Mouse (Mus musculus): ENCODE data around the gene Ina. TPM values are rescaled to one million over a fixed set of nuclear protein-coding genes. Genes with fewer than 3 reads are reported as not detected.
A peak's percentile ranks its signal among the peaks of the same experiment; 100 is the strongest.

Ina gene
- polyA plus RNA-seq (2015; fragmentation: Nextera tagmentation; extraction: Ambion mirVana) = 0.56 and 0.68 TPM in 2 replicates

DNA sequence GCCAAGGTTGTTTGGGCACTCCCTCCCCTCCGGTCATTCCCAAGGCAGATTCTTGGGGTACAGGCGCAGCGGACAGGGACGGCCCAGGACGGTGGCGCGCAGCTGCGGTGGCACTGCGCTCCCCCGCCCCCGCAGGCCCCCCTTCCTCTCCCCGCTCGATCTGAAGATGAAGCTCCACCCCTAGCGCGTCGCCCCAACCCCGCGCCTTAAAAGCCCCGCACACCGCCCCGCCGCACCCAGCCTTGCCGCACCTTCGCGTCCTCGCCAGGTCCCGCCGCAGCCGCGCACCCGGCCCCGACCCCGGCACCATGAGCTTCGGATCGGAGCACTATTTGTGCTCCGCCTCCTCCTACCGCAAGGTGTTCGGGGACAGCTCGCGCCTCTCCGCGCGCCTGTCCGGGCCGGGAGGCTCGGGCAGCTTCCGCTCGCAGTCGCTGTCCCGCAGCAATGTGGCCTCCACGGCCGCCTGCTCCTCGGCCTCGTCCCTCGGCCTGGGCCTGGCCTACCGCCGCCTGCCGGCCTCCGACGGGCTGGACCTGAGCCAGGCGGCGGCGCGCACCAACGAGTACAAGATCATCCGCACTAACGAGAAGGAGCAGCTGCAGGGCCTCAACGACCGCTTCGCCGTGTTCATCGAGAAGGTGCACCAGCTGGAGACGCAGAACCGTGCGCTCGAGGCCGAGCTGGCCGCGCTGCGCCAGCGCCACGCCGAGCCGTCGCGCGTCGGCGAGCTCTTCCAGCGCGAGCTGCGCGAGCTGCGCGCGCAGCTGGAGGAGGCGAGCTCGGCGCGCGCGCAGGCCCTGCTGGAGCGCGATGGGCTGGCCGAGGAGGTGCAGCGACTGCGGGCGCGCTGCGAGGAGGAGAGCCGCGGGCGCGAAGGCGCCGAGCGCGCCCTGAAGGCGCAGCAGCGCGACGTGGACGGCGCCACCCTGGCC lies at the start of gene Ina, which contains the start of gene Nt5c2:
Ina (plus strand) TSS at position 252 of the 935 bp plus-strand sequence.
Nt5c2 (minus strand) TSS at position 707 of the 935 bp plus-strand sequence.
- H3K9ac ChIP-seq = 0 out of 2 replicates have a peak within 1 kb of the TSS, but pooled peaks have one; percentile 11

DNA sequence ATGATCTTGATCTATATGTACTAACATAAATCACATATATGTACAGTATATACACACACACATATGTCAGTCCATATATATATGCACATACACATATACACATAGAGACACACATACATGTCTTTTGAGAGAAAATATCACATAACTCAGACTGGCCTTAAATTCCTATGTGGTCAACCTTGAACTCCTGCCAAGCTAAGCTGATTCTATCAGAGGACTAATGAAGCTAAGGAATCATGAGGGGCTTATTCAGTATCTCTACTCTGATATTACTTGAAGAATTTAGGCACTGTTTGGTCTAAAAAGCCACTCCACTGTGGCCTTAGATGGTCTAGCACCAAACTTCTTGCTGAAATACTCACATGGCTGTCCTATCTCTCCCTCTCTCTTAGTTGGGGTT lies 49.0 kb upstream of the Ina start:
- no peaks in the 10 kb centered on the region for H3K36me3 ChIP-seq
- H3K27ac ChIP-seq = no peak overlapping the region
- H3K4me3 ChIP-seq = no peak overlapping the region
- no peak overlapping the region for H3K9ac ChIP-seq
- no peaks in the 10 kb centered on the region for H3K27me3 ChIP-seq
- H3K4me2 ChIP-seq = no peak overlapping the region
- no peaks in the 10 kb centered on the region for H3K9me3 ChIP-seq
- no peak for ATAC-seq (ENCODE audit: insufficient number of reproducible peaks, low FRiP score, low TSS enrichment, low read depth)
- H3K4me1 ChIP-seq = peaks cover 16% of the 10 kb centered on the region

More for the DNA sequence above, at the start of gene Ina, which contains the start of gene Nt5c2:
- under 1% methylated on average over 112 of the region's 124 CpGs for WGBS
- no peaks in the 10 kb centered on the region for H3K9me3 ChIP-seq
- H3K27ac ChIP-seq = no peak within 1 kb of the TSS
- peaks cover 82% of the 10 kb centered on the region for H3K27me3 ChIP-seq
- H3K36me3 ChIP-seq = no peaks in the 10 kb centered on the region
- H3K4me2 ChIP-seq = peak within 1 kb of the TSS; percentile 96
- H3K4me3 ChIP-seq = peak within 1 kb of the TSS; percentile 51
- H3K4me1 ChIP-seq = peaks cover 24% of the 10 kb centered on the region
- ATAC-seq (ENCODE audit: insufficient number of reproducible peaks, low FRiP score, low TSS enrichment, low read depth) = peak; percentile 71

DNA sequence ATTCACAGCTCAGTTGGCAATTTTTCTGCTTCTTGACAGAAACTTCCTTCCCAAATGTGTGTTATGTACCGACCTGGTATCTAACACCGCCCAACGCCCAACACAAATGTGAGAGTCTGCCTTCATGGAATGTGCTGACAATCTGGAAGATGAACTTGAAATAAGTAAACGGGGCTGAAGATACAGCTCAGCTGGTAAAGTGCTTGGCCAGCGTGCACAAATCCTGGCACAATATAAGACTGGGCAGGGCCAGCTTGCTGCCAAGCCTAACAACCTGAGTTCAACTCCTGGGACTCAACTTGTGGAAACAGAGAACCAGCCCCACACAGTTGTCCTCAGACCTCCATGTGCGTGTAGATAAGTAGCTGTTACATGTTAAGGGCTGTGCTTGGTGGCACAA lies 48.2 kb upstream of the Ina start:
- Histone ChIP-seq H3K4me1 (peaks cover 13% of the 10 kb centered on the region), H3K36me3 (no peaks in the 10 kb centered on the region), H3K9me3 (no peaks in the 10 kb centered on the region), H3K4me3 (no peak overlapping the region), H3K27me3 (no peaks in the 10 kb centered on the region), H3K27ac (no peak overlapping the region), H3K4me2 (no peak overlapping the region), H3K9ac (no peak overlapping the region)
- 90% methylated on average over 6 of the region's 6 CpGs for WGBS
- no peak for ATAC-seq (ENCODE audit: insufficient number of reproducible peaks, low FRiP score, low TSS enrichment, low read depth)

DNA sequence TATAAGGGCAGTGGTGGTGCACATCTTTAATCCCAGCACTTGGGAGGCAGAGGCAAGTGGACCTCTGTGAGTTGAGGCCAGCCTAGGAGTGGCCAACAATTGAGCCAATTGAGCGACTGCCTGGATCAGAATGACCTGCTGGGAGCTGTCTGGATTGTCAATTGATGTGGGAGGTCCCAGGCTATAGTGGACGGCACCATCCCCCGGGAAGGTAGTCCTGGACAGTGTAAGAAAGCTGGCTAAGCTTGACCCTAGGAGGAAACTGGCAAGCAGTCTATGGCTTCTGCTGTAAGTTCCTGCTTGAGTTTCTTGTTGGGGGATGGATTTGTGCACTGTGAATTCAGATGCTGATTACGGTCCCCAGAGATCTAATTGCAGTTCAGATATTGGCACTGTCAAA lies 46.6 kb upstream of the Ina start:
- 59% methylated on average over 4 of the region's 4 CpGs for WGBS
- Histone ChIP-seq H3K4me3 (no peak overlapping the region), H3K27ac (no peak overlapping the region), H3K4me2 (no peak overlapping the region), H3K9me3 (no peaks in the 10 kb centered on the region), H3K27me3 (no peaks in the 10 kb centered on the region), H3K36me3 (no peaks in the 10 kb centered on the region), H3K9ac (no peak overlapping the region), H3K4me1 (peaks cover 10% of the 10 kb centered on the region)
- ATAC-seq (ENCODE audit: insufficient number of reproducible peaks, low FRiP score, low TSS enrichment, low read depth) = no peak

DNA sequence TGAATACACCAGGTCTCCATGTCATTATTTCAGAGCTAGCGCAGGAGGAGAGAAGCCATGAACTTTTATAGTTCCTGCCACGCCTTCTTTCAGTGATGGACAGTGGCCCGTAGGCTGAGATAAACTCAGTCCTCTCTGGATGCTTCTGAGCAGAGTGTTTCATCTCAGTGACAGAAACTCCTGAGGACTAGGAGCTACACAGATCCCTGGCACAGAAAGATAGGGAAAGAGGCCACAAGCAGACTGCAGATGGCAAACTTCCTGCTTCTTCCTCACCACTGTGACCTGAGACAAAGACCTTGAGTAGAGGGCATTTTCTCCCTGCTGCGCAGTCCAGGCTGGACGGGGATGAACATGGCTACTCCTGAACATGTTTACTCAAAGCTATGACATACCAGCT lies 45.7 kb upstream of the Ina start:
- no peaks in the 10 kb centered on the region for H3K9me3 ChIP-seq
- H3K4me3 ChIP-seq = no peak overlapping the region
- no peak overlapping the region for H3K9ac ChIP-seq
- WGBS = 74% methylated on average over 5 of the region's 5 CpGs
- no peak overlapping the region for H3K27ac ChIP-seq
- no peaks in the 10 kb centered on the region for H3K27me3 ChIP-seq
- no peak overlapping the region for H3K4me2 ChIP-seq
- H3K4me1 ChIP-seq = peaks cover 10% of the 10 kb centered on the region; the same call in 1 of the 2 replicates
- H3K36me3 ChIP-seq = no peaks in the 10 kb centered on the region
- no peak for ATAC-seq (ENCODE audit: insufficient number of reproducible peaks, low FRiP score, low TSS enrichment, low read depth)

DNA sequence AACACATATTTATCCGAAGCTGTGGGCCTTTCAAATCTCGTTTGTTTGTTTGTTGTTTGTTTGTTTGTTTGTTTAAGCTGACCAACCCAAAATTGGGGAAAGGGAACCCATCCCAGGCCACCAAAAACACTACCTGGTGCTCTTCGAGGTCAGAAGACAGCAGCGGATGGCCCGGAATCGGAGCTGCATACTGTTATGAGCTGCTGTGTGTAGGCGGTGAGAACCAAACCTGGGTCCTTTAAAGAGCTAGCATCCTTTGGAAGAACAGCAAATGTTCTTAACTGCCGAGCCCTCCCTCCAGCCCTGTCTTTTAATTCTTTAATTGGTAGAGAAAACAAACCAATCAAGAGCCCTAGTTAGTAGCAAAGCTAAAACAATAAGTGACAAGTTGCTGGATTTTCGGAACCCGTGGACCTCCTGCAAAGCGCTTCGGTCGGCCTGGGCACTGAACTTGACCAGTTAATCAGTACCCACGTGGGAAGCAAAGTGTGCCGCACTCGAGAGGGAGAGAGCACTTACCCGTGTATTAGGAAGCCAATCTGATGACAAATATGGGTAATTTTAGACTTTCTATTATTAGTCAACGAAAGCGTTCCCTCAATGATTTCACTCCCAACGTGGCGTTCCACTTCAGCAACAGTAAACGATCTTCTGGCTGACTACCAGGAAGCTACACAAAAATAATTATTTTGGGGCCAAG lies 45.1 kb upstream of the Ina start:
- Histone ChIP-seq H3K36me3 (no peaks in the 10 kb centered on the region), H3K4me3 (no peak overlapping the region), H3K9me3 (no peaks in the 10 kb centered on the region), H3K4me1 (peaks cover 10% of the 10 kb centered on the region; the same call in 1 of the 2 replicates), H3K9ac (no peak overlapping the region), H3K4me2 (no peak overlapping the region), H3K27me3 (no peaks in the 10 kb centered on the region), H3K27ac (no peak overlapping the region)
- ATAC-seq (ENCODE audit: insufficient number of reproducible peaks, low FRiP score, low TSS enrichment, low read depth) = no peak
- WGBS = 73% methylated on average over 22 of the region's 22 CpGs

DNA sequence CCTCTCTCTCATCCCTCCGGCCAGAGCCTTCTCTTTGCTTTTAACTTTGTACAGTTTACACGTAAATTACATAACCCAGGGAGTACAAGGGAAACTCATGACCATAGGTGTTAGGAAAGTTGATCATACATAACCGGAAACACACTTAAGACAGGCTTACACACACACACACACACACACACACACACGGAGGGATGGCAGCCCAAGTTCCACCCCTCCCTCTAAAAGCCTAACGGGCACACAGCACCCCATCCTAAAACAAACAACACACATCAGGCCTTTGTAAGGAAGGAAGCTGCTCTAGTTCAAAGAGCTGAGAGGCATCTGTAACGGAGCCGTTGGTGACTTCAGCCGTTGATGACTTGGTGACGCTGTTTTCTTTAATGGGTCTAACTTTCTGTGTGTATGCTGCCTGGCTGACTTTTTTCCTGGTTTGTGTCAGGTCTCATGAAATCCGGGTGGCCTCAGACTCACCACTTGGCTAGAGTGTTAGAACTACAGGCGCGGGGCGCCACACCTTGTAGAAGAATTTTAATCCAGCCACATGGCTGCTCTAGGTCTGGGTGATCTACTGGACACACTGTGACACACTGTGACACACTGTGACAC lies 44.3 kb upstream of the Ina start:
- H3K27ac ChIP-seq = no peak overlapping the region
- H3K27me3 ChIP-seq = no peaks in the 10 kb centered on the region
- peaks cover 10% of the 10 kb centered on the region; the same call in 1 of the 2 replicates for H3K4me1 ChIP-seq
- ATAC-seq (ENCODE audit: insufficient number of reproducible peaks, low FRiP score, low TSS enrichment, low read depth) = no peak
- H3K9ac ChIP-seq = no peak overlapping the region
- H3K36me3 ChIP-seq = no peaks in the 10 kb centered on the region
- no peak overlapping the region for H3K4me3 ChIP-seq
- WGBS = 45% methylated on average over 13 of the region's 13 CpGs
- H3K9me3 ChIP-seq = no peaks in the 10 kb centered on the region
- H3K4me2 ChIP-seq = no peak overlapping the region

DNA sequence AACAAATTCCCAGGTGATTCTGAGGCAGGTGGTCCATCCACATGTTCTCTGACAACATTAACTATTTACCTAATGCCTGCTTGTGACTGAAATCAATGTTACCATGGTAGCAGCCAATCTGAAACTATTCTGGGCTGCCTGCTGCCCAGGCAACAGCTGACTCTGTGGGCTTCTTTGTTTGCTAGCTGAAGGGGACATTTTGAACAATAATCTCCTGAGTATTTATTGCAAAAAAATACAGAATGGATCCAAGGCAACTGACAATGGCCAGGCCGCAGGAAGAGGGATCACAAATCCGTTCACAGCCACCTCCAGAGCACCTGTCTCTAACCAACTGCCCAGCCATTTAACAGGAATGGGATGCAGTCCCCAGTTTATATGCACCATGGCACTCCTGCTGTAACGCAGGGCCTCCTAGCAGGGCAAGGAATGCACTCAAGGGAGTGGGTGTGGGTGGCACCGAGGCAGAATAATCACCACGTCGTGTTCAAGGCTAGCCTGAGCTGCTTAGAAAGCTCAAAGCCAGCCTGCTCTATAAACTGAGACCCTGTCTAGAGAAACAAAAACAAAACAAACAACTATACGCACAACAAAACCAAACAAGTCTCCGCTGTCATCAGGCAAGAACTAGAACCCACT lies 43.3 kb upstream of the Ina start:
- no peak overlapping the region for H3K9ac ChIP-seq
- no peak for ATAC-seq (ENCODE audit: insufficient number of reproducible peaks, low FRiP score, low TSS enrichment, low read depth)
- H3K36me3 ChIP-seq = no peaks in the 10 kb centered on the region
- no peak overlapping the region for H3K4me3 ChIP-seq
- peaks cover 10% of the 10 kb centered on the region; the same call in 1 of the 2 replicates for H3K4me1 ChIP-seq
- no peaks in the 10 kb centered on the region for H3K27me3 ChIP-seq
- H3K27ac ChIP-seq = no peak overlapping the region; the same call in 1 of the 2 replicates
- no peaks in the 10 kb centered on the region for H3K9me3 ChIP-seq
- no peak overlapping the region for H3K4me2 ChIP-seq
- WGBS = 59% methylated on average over 8 of the region's 8 CpGs

DNA sequence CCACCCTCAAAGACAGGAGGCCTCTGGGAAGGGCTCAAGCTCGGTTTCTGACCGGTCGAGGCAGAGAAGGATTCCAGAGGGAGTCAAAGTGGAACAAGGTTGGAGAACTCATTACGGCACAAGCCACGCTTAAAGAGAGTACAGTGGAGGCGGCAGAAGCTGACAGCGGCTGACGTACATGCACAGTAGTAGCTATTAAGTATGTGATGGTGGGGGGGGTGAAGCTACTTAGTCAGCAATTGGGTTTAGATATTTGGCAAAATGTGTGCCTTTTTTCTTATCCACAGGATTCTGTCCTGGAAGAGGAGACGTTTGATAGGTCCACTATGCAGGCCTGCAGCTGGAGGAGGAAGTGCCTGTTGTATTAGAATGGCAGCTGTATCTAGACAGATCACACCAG lies 42.8 kb upstream of the Ina start:
- Histone ChIP-seq H3K27me3 (no peaks in the 10 kb centered on the region), H3K4me3 (no peak overlapping the region), H3K9me3 (no peaks in the 10 kb centered on the region), H3K4me2 (no peak overlapping the region), H3K36me3 (no peaks in the 10 kb centered on the region), H3K27ac (no peak overlapping the region), H3K9ac (no peak overlapping the region), H3K4me1 (peaks cover 10% of the 10 kb centered on the region; the same call in 1 of the 2 replicates)
- WGBS = 56% methylated on average over 9 of the region's 9 CpGs
- ATAC-seq (ENCODE audit: insufficient number of reproducible peaks, low FRiP score, low TSS enrichment, low read depth) = no peak

DNA sequence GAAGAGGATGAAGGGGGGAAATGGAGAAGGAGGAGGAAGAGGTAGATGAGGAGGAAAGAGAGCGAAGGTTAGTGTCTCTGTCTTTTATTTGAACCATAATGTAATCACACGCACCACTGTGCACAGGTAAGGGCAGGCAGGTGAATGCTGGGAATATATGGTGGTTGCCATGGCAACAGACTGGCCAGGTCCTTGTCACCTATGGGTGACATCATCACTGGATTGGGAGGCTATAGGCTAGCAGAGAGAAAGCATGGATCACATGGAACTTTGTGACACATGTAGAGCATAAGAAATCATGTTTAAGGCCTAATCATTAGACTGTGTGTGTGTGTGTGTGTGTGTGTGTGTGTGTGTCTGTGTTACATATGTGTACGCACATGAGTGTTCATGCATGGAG lies 42.3 kb upstream of the Ina start:
- H3K27me3 ChIP-seq = no peaks in the 10 kb centered on the region
- H3K9ac ChIP-seq = no peak overlapping the region
- 90% methylated on average over 3 of the region's 3 CpGs for WGBS
- H3K27ac ChIP-seq = no peak overlapping the region
- ATAC-seq (ENCODE audit: insufficient number of reproducible peaks, low FRiP score, low TSS enrichment, low read depth) = no peak
- no peak overlapping the region for H3K4me3 ChIP-seq
- peaks cover 10% of the 10 kb centered on the region; the same call in 1 of the 2 replicates for H3K4me1 ChIP-seq
- no peaks in the 10 kb centered on the region for H3K9me3 ChIP-seq
- H3K36me3 ChIP-seq = no peaks in the 10 kb centered on the region
- H3K4me2 ChIP-seq = no peak overlapping the region

DNA sequence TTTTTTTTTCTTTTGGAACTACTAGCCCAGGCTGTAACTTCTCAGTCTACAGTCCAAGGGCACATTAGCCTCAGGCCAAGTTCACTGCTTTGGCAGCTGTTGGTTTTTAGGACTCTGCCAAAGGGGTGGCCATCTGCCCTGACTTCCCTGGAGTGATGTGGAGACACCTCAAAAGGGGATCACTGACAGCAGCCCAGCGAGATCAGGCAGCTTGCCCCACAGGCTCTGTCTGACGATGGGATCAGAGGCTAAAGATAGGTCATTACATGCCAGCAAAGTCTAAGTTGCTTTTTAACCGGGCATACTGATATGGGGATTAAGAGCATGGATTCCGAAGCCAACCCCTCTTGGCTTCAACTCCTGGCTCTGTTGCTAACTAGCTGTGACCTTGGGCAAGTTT lies 38.9 kb upstream of the Ina start:
- Histone ChIP-seq H3K36me3 (no peaks in the 10 kb centered on the region), H3K4me2 (no peak overlapping the region), H3K4me1 (peaks cover 5% of the 10 kb centered on the region; the same call in 1 of the 2 replicates), H3K27ac (no peak overlapping the region), H3K9ac (no peak overlapping the region), H3K9me3 (no peaks in the 10 kb centered on the region), H3K4me3 (no peak overlapping the region), H3K27me3 (no peaks in the 10 kb centered on the region)
- no peak for ATAC-seq (ENCODE audit: insufficient number of reproducible peaks, low FRiP score, low TSS enrichment, low read depth)
- WGBS = 63% methylated on average over 4 of the region's 4 CpGs
